Mouse (Mus musculus) liver, postnatal 0 days (tissue): ENCODE measurements at regions not wholly inside any gene's neighbourhood (a gene's known extent, or its start where the extent isn't known, plus 50 kb on each side); places are given as distances from the start of the nearest gene placed in this dataset.
"Not testable (repeated sequence)": the region's sequence is repeated elsewhere in the genome, so short reads cannot be mapped to it uniquely, and the experiment has no call there.

ENCODE experiments used
- CTCF ChIP-seq: sonication (generic); IDR thresholded peaks from 2 replicates; pipeline ENCODE4 v1.5.1; 2016; ENCODE audit warnings: antibody characterized with exemption, low read depth
- EP300 ChIP-seq: IDR thresholded peaks from 2 replicates; pipeline ENCODE4 v1.6.1; 2016; ENCODE audit warnings: antibody characterized with exemption, low read depth, mild to moderate bottlenecking

DNA sequence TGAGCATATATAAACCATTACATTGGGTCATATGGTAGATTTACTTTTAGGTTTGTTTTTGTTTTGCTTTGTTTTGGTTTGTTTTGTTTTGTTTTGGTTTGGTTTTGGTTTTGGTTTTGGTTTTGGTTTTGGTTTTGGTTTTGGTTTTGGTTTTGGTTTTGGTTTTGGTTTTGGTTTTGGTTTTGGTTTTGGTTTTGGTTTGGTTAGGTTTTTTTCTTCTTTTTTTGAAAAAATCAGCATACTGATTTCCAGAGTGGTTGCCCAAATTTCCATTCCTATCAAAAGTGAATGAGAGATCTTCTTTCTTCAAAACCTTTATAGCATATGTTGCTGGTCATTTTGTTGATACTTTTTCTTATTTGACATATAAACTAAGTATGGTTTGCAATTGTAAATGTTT, 444.0 kb downstream of the Arl4a start:
- not testable (repeated sequence) for TF ChIP-seq CTCF, EP300
